Mouse (Mus musculus): Measurements from ENCODE around the gene Ndrg4. TPM values are rescaled to one million over a fixed set of nuclear protein-coding genes. Genes with fewer than 3 reads are reported as not detected.

Ndrg4 gene
- total RNA-seq, 2 experiments from 2014 or later = 1,455 to 1,520 TPM

- DNase-seq (ENCODE audit: low spot score in 2 of 2) = no peak
These were observed 38.1 kb downstream of the Ndrg4 start for GRCm38 (mm10) chr8:95714837-95715413.

- DNase-seq (ENCODE audit: low spot score in 2 of 2) = peak; percentile 80 to 85
These were observed 39.1 kb downstream of the Ndrg4 start, which contains the start of gene Setd6 for GRCm38 (mm10) chr8:95715676-95716531. Gene Setd6 (plus strand): TSS chr8:95715881.

GRCm38 (mm10) chr8:95716546-95717335 is 40.0 kb downstream of the Ndrg4 start:
- DNase-seq (ENCODE audit: low spot score in 2 of 2) = no peak

- DNase-seq (ENCODE audit: low spot score in 2 of 2) = no peak
These were observed 50.8 kb downstream of the Ndrg4 start for GRCm38 (mm10) chr8:95727625-95728024.

GRCm38 (mm10) chr8:95738596-95738995 is 61.8 kb downstream of the Ndrg4 start:
- peak in 1 of 2 experiments; percentile 29 for DNase-seq (ENCODE audit: low spot score in 2 of 2)

- no peak for DNase-seq (ENCODE audit: low spot score in 2 of 2)
These were observed 65.0 kb downstream of the Ndrg4 start for GRCm38 (mm10) chr8:95741732-95742131.

GRCm38 (mm10) chr8:95748028-95748427 is 71.2 kb downstream of the Ndrg4 start:
- no peak for DNase-seq (ENCODE audit: low spot score in 2 of 2)

GRCm38 (mm10) chr8:95751924-95752323 is 75.1 kb downstream of the Ndrg4 start:
- DNase-seq (ENCODE audit: low spot score in 2 of 2) = no peak

GRCm38 (mm10) chr8:95760323-95760722 is 83.5 kb downstream of the Ndrg4 start:
- DNase-seq (ENCODE audit: low spot score in 2 of 2) = no peak

- no peak for DNase-seq (ENCODE audit: low spot score in 2 of 2)
These were observed 87.4 kb downstream of the Ndrg4 start for GRCm38 (mm10) chr8:95764133-95764532.

Small RNA genes within 50 kb of the gene (microRNA-seq; reads per million reads assigned to microRNA genes)
- gene Mir7073 = 2.5 to 3.8 reads per million in 2 experiments

Other genes with a start within 250 kb of the Ndrg4 start
- 10 to 100 TPM; 58.5 to 62.5 TPM for gene Cfap20, start 242.1 kb upstream of the Ndrg4 start, total RNA-seq (2021)
- gene Csnk2a2, start 186.9 kb upstream of the Ndrg4 start, total RNA-seq (2021) = 10 to 100 TPM; 77.4 to 79.8 TPM
- gene Ccdc113, start 142.9 kb upstream of the Ndrg4 start, total RNA-seq (2021) = 1 to 10 TPM; 1.1 to 2.1 TPM
- gene Prss54, start 100.6 kb upstream of the Ndrg4 start, total RNA-seq (2021) = under 1 TPM in 1 of 2 experiments, not detected in 1; 0.33 TPM
- 1 to 10 TPM; 2.7 TPM for gene Gins3, start 43.5 kb upstream of the Ndrg4 start, total RNA-seq (2021)
- 10 to 100 TPM; 16.2 to 20.0 TPM for gene Setd6, start 38.9 kb downstream of the Ndrg4 start, total RNA-seq (2021)
- 100 to 1,000 TPM; 135 to 142 TPM for gene Cnot1, start 130.5 kb downstream of the Ndrg4 start, total RNA-seq (2021)
- 100 to 1,000 TPM; 131 to 161 TPM for gene Sap18b, start 148.4 kb downstream of the Ndrg4 start, total RNA-seq (2021)
- 10 to 100 TPM; 29.7 to 31.6 TPM for gene Slc38a7, start 176.6 kb downstream of the Ndrg4 start, total RNA-seq (2021)
- 100 to 1,000 TPM; 237 to 247 TPM for gene Got2, start 211.6 kb downstream of the Ndrg4 start, total RNA-seq (2021)